Mouse (Mus musculus) liver, embryonic 14.5 days (tissue): ENCODE data around the gene Rab8b.

ENCODE experiments used
- CTCF ChIP-seq: IDR thresholded peaks from 2 replicates; pipeline ENCODE4 v1.5.1; 2016; ENCODE audit warnings: antibody characterized with exemption, low read depth, control low read depth
- EP300 ChIP-seq: IDR thresholded peaks from 2 replicates; pipeline ENCODE4 v1.6.1; 2016; ENCODE audit warnings: antibody characterized with exemption, low read depth

- TF ChIP-seq EP300 (no peak), CTCF (peak; percentile 84)
Measured at GRCm38 (mm10) chr9:66938836-66939235, 19.3 kb upstream of the Rab8b start.
